Mouse (Mus musculus) CH12.LX (cell line): Measurements from ENCODE around the gene Kif26b. TPM values are rescaled to one million over a fixed set of nuclear protein-coding genes. Genes with fewer than 3 reads are reported as not detected.

Experiments
- DNase-seq: peaks from one replicate; pipeline ENCODE4 v3.0.0-alpha.2; 2013; ENCODE audit errors: extremely low read depth
- H3K27ac ChIP-seq: 2 replicates; pipeline ENCODE4 v1.5.1; 2012; ENCODE audit warnings: low read depth, mild to moderate bottlenecking, control low read depth, moderate library complexity; ENCODE audit not compliant: insufficient read depth
- H3K27me3 ChIP-seq: replicated peaks from 2 replicates; pipeline ENCODE3; 2012; ENCODE audit warnings: inconsistent platforms
- H3K36me3 ChIP-seq, 2 experiments: replicated peaks in 1 of 2; 2 replicates each; pipeline versions ENCODE3 to v1.6.1; 2012; ENCODE audit warnings: inconsistent platforms in 1 of 2, low read length in 1 of 2, mild to moderate bottlenecking in 1 of 2, mixed read lengths in 1 of 2, moderate library complexity in 1 of 2; ENCODE audit not compliant: control insufficient read depth in 1 of 2, insufficient read depth in 1 of 2
- H3K4me1 ChIP-seq, 2 experiments: 2 replicates each; pipeline ENCODE4 v1.6.1; 2012; ENCODE audit warnings: inconsistent platforms in 1 of 2, moderate library complexity in 1 of 2; ENCODE audit not compliant: insufficient read depth in 2 of 2, control insufficient read depth in 1 of 2
- H3K4me2 ChIP-seq: 2 replicates; pipeline ENCODE4 v1.6.1; 2012; ENCODE audit warnings: low read depth, mild to moderate bottlenecking, control low read depth; ENCODE audit not compliant: poor library complexity, insufficient read depth, severe bottlenecking
- H3K4me3 ChIP-seq, 3 experiments: fragments of 150-350 bp in 1 of 3; sonication (generic) in 1 of 3; replicated peaks in 1 of 3; 2 replicates each; pipeline versions ENCODE3 to v1.5.1; 2011 to 2012; ENCODE audit warnings: low read depth in 2 of 3, low read length in 2 of 3, mild to moderate bottlenecking in 2 of 3, moderate library complexity in 2 of 3, control low read depth in 1 of 3, improper control_type of control experiment in 1 of 3, inconsistent platforms in 1 of 3, mixed read lengths in 1 of 3; ENCODE audit not compliant: poor library complexity in 1 of 3
- H3K79me2 ChIP-seq: replicated peaks from 2 replicates; pipeline ENCODE4 v1.6.1; 2012; ENCODE audit warnings: mild to moderate bottlenecking, moderate library complexity; ENCODE audit not compliant: control insufficient read depth, poor library complexity, insufficient read depth, severe bottlenecking; ENCODE audit errors: extremely low read depth
- H3K9ac ChIP-seq: 2 replicates; pipeline ENCODE4 v1.6.1; 2012; ENCODE audit warnings: low read depth, mild to moderate bottlenecking, control low read depth, moderate library complexity; ENCODE audit not compliant: insufficient read depth
- H3K9me3 ChIP-seq: replicated peaks from 2 replicates; pipeline ENCODE3; 2012; ENCODE audit warnings: low read length, inconsistent platforms, mixed read lengths
- BHLHE40 ChIP-seq: IDR thresholded peaks from 2 replicates; pipeline ENCODE4 v1.6.1; 2011; ENCODE audit warnings: mild to moderate bottlenecking, low read depth, low read length, improper control_type of control experiment
- CHD2 ChIP-seq: IDR thresholded peaks from 2 replicates; pipeline ENCODE4 v1.6.1; 2011; ENCODE audit warnings: low read length, improper control_type of control experiment
- CTCF ChIP-seq, 2 experiments: IDR thresholded peaks in 1 of 2; conservative IDR thresholded peaks in 1 of 2; 2 replicates each; pipeline ENCODE4 v1.5.1; 2011 to 2012; ENCODE audit warnings: low read depth in 2 of 2, low read length in 2 of 2, improper control_type of control experiment in 1 of 2, inconsistent platforms in 1 of 2, mild to moderate bottlenecking in 1 of 2, moderate library complexity in 1 of 2
- E2F4 ChIP-seq: IDR thresholded peaks from 2 replicates; pipeline ENCODE4 v1.6.1; 2011; ENCODE audit warnings: low read depth, low read length, improper control_type of control experiment; ENCODE audit not compliant: insufficient replicate concordance
- EP300 ChIP-seq: IDR thresholded peaks from 2 replicates; pipeline ENCODE4 v1.6.1; 2011; ENCODE audit warnings: low read length, improper control_type of control experiment
- ETS1 ChIP-seq: conservative IDR thresholded peaks from 2 replicates; pipeline ENCODE4 v1.6.1; 2012; ENCODE audit warnings: low read depth, mild to moderate bottlenecking, inconsistent platforms, low read length, improper control_type of control experiment, moderate library complexity
- GABPA ChIP-seq: IDR thresholded peaks from 2 replicates; pipeline ENCODE4 v1.6.1; 2012; ENCODE audit warnings: low read depth, low read length, improper control_type of control experiment, inconsistent platforms; ENCODE audit not compliant: insufficient replicate concordance
- JUN ChIP-seq: IDR thresholded peaks from 2 replicates; pipeline ENCODE4 v1.6.1; 2011; ENCODE audit warnings: low read depth, mild to moderate bottlenecking, low read length, improper control_type of control experiment, moderate library complexity; ENCODE audit not compliant: insufficient read depth
- JUND ChIP-seq: conservative IDR thresholded peaks from 2 replicates; pipeline ENCODE4 v1.6.1; 2011; ENCODE audit warnings: low read depth, low read length, improper control_type of control experiment
- MAFK ChIP-seq: IDR thresholded peaks from 2 replicates; pipeline ENCODE4 v1.6.1; 2011; ENCODE audit warnings: low read length, improper control_type of control experiment; ENCODE audit not compliant: insufficient replicate concordance
- MAX ChIP-seq: IDR thresholded peaks from 2 replicates; pipeline ENCODE4 v1.6.1; 2011; ENCODE audit warnings: low read length, improper control_type of control experiment
- MAZ ChIP-seq: IDR thresholded peaks from 2 replicates; pipeline ENCODE4 v1.6.1; 2012; ENCODE audit warnings: low read depth, mild to moderate bottlenecking, inconsistent platforms, low read length, improper control_type of control experiment, moderate library complexity
- MXI1 ChIP-seq: IDR thresholded peaks from 2 replicates; pipeline ENCODE4 v1.6.1; 2011; ENCODE audit warnings: mild to moderate bottlenecking, low read depth, low read length, improper control_type of control experiment
- NRF1 ChIP-seq: IDR thresholded peaks from 2 replicates; pipeline ENCODE4 v1.6.1; 2014; ENCODE audit warnings: low read depth, mild to moderate bottlenecking, inconsistent platforms, low read length, improper control_type of control experiment, moderate library complexity
- POLR2AphosphoS2 ChIP-seq: IDR thresholded peaks from 2 replicates; pipeline ENCODE4 v1.6.1; 2011; ENCODE audit warnings: low read depth, low read length, improper control_type of control experiment
- RAD21 ChIP-seq: IDR thresholded peaks from 2 replicates; pipeline ENCODE4 v1.6.1; 2011; ENCODE audit warnings: low read depth, mild to moderate bottlenecking, low read length, improper control_type of control experiment, moderate library complexity
- RCOR1 ChIP-seq: conservative IDR thresholded peaks from 2 replicates; pipeline ENCODE4 v1.6.1; 2012; ENCODE audit warnings: low read depth, mild to moderate bottlenecking, inconsistent platforms, low read length, improper control_type of control experiment
- SMC3 ChIP-seq: IDR thresholded peaks from 2 replicates; pipeline ENCODE4 v1.6.1; 2011; ENCODE audit warnings: low read depth, low read length, improper control_type of control experiment
- TBP ChIP-seq: conservative IDR thresholded peaks from 2 replicates; pipeline ENCODE4 v1.6.1; 2011; ENCODE audit warnings: low read depth, low read length, improper control_type of control experiment
- UBTF ChIP-seq: IDR thresholded peaks from 2 replicates; pipeline ENCODE4 v1.6.1; 2012; ENCODE audit warnings: low read depth, mild to moderate bottlenecking, inconsistent platforms, low read length, improper control_type of control experiment, moderate library complexity
- USF2 ChIP-seq: conservative IDR thresholded peaks from 2 replicates; pipeline ENCODE4 v1.6.1; 2011; ENCODE audit warnings: low read depth, low read length, improper control_type of control experiment
- ZMIZ1 ChIP-seq: IDR thresholded peaks from 2 replicates; pipeline ENCODE4 v1.6.1; 2012; ENCODE audit warnings: low read depth, mild to moderate bottlenecking, inconsistent platforms, low read length, improper control_type of control experiment
- dilution Hi-C: fragments of 300-500 bp; cut with MboI; formaldehyde crosslinking; loops from 2 replicates; pipeline ENCODE4 v1.14.3; 2020; ENCODE audit warnings: low sequenced_read_pairs; ENCODE audit not compliant: extremely low pct_unique_long_range_greater_than_20kb, extremely low pct_ligation_motif_present
- in situ Hi-C: fragments of 300-500 bp; cut with MboI; formaldehyde crosslinking; loops from 3 replicates; pipeline ENCODE4 v1.14.3; 2019; ENCODE audit warnings: low sequenced_read_pairs, low pct_ligation_motif_present, low pct_unique_long_range_greater_than_20kb, mixed read lengths
- polyA plus RNA-seq: library from polyadenylated mRNA; unstranded; fragments of >175 nt; gene quantifications from 2 replicates; pipeline ENCODE4 v1.2.1, GENCODE M21; 2012; ENCODE audit warnings: low read depth; ENCODE audit not compliant: insufficient read length
- total RNA-seq, 2 experiments: library from RNA; depleted of rRNA; stranded (reverse); fragments of 300-350 nt in 1 of 2; fragments of >200 nt in 1 of 2; gene quantifications; 2 replicates each; pipeline ENCODE4 v1.2.3; 2012 to 2014

Kif26b gene
- total and polyA plus RNA-seq, 3 experiments = 0.09 TPM; not detected in 2

- no peak overlapping the region for H3K9ac ChIP-seq
- no peak overlapping the region for H3K4me3 ChIP-seq
- H3K4me2 ChIP-seq = no peak overlapping the region
- no peaks in the 10 kb centered on the region for H3K79me2 ChIP-seq
- H3K36me3 ChIP-seq = no peaks in the 10 kb centered on the region
- DNase-seq = no peak
- no peaks in the 10 kb centered on the region for H3K27me3 ChIP-seq
- H3K27ac ChIP-seq = no peak overlapping the region
- TF ChIP-seq JUN = no peak
- no peak for TF ChIP-seq CHD2
- no peak for TF ChIP-seq ZMIZ1
- TF ChIP-seq TBP = no peak
- no peak for TF ChIP-seq POLR2AphosphoS2
- peak; percentile 29 for TF ChIP-seq SMC3
- no peak for TF ChIP-seq UBTF
- TF ChIP-seq RAD21 = peak; percentile 38
- no peak for TF ChIP-seq JUND
- no peak for TF ChIP-seq NRF1
- no peak for TF ChIP-seq MAX
- no peak for TF ChIP-seq GABPA
- TF ChIP-seq E2F4 = no peak
- TF ChIP-seq BHLHE40 = no peak
- no peak for TF ChIP-seq MAZ
- TF ChIP-seq USF2 = no peak
- TF ChIP-seq MAFK = no peak
- peak in 1 of 2 experiments; percentile 52; a peak in 2 of 4 replicates for TF ChIP-seq CTCF (conservative IDR thresholded peaks at IDR 0.05 in 1 of 2, IDR thresholded peaks at IDR 0.05 in 1 of 2; ENCODE audit: low read depth in 2 of 2, low read length in 2 of 2)
- in situ Hi-C loops = no loop called here
- H3K9me3 ChIP-seq = no peaks in the 10 kb centered on the region
- H3K4me1 ChIP-seq = no peaks in the 10 kb centered on the region; a peak in 2 of 4 replicates
- dilution Hi-C loops = no loop called here
Measured at GRCm38 (mm10) chr1:178689512-178689911, 160.6 kb downstream of the Kif26b start.

- no peaks in the 10 kb centered on the region for H3K27me3 ChIP-seq
- no peak overlapping the region for H3K4me2 ChIP-seq
- H3K79me2 ChIP-seq = no peaks in the 10 kb centered on the region
- H3K9ac ChIP-seq = no peak overlapping the region
- no peaks in the 10 kb centered on the region for H3K9me3 ChIP-seq
- H3K4me3 ChIP-seq = no peak overlapping the region
- dilution Hi-C loops = no loop called here
- TF ChIP-seq MXI1 = no peak
- TF ChIP-seq EP300 = no peak
- TF ChIP-seq E2F4 = no peak
- no peak for TF ChIP-seq ZMIZ1
- TF ChIP-seq ETS1 = no peak
- no peak for TF ChIP-seq RCOR1
- TF ChIP-seq MAZ = no peak
- no peaks in the 10 kb centered on the region for H3K36me3 ChIP-seq
- DNase-seq = no peak
- H3K4me1 ChIP-seq = no peaks in the 10 kb centered on the region; a peak in 1 of 4 replicates
- no peak overlapping the region for H3K27ac ChIP-seq
- in situ Hi-C loops = no loop called here
Measured at GRCm38 (mm10) chr1:178691679-178692078, 162.8 kb downstream of the Kif26b start.
